Mouse (Mus musculus) small intestine, adult 2 months (tissue): ENCODE data around the gene Rhobtb3.
"Not testable (repeated sequence)": the region's sequence is repeated elsewhere in the genome, so short reads cannot be mapped to it uniquely, and the experiment has no call there.

ENCODE experiments used
- CTCF ChIP-seq: fragments of 200-500 bp; IDR thresholded peaks from 2 replicates; pipeline ENCODE4 v1.5.1; 2012; ENCODE audit warnings: low read depth, mild to moderate bottlenecking, control low read depth, inconsistent platforms, low read length, moderate library complexity, mixed read lengths; ENCODE audit not compliant: insufficient replicate concordance, insufficient read length; ENCODE audit errors: extremely low read depth
- POLR2A ChIP-seq: fragments of 200-500 bp; IDR thresholded peaks from 2 replicates; pipeline ENCODE4 v1.6.1; 2012; ENCODE audit warnings: low read depth, mild to moderate bottlenecking, control low read depth, inconsistent platforms, low read length, moderate library complexity

GRCm38 (mm10) chr13:75900928-75901327 is 42.8 kb downstream of the Rhobtb3 start:
- not testable (repeated sequence) for TF ChIP-seq CTCF, POLR2A
